Mouse (Mus musculus) megakaryocyte, embryonic 14.5 days (primary cell): ENCODE measurements at regions not wholly inside any gene's neighbourhood (a gene's known extent, or its start where the extent isn't known, plus 50 kb on each side); places are given as distances from the start of the nearest gene placed in this dataset.

Experiments used
- H3K27me3 ChIP-seq: replicated peaks from 2 replicates; pipeline ENCODE3; 2012; ENCODE audit warnings: inconsistent platforms
- H3K36me3 ChIP-seq: replicated peaks from 2 replicates; pipeline ENCODE3; 2012; ENCODE audit warnings: low read length, inconsistent platforms, mixed read lengths
- H3K4me1 ChIP-seq: 2 replicates; pipeline ENCODE4 v1.6.1; 2012; ENCODE audit warnings: inconsistent platforms
- H3K4me3 ChIP-seq: replicated peaks from 2 replicates; pipeline ENCODE3; 2012; ENCODE audit warnings: moderate library complexity, mild to moderate bottlenecking, inconsistent platforms
- H3K9me3 ChIP-seq: 2 replicates; pipeline ENCODE4 v1.6.1; 2012; ENCODE audit warnings: inconsistent platforms
- FLI1 ChIP-seq: IDR thresholded peaks from 2 replicates; pipeline ENCODE4 v1.6.1; 2012; ENCODE audit warnings: low read length, inconsistent platforms, mixed read lengths
- GATA1 ChIP-seq: IDR thresholded peaks from 3 replicates; pipeline ENCODE4 v1.6.1; 2012; ENCODE audit warnings: mixed read lengths, low read length, inconsistent platforms, borderline replicate concordance

DNA sequence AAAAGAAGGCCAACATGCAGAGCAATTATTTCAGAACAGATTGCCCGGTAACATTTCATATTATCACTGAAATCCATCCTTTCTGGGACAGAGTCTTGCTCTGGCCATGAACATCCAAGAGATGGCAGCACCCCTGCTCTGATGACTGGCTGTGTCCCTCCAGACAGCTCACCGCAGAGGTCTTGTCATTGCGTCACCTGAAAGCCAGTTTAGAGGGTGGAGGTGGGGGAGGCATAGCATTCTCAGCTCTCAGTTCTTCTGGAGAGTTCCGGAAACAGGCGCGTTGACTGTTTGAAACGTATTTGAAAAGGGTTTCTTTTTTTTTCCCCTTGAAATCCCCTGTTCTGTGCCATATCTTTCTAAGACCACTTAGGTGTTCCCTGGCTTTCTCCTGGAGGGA, 145.7 kb upstream of the Pgrmc2 start:
- Histone ChIP-seq H3K9me3 (0 out of 2 replicates have a peak, but pooled peaks cover 4% of the 10 kb centered on the region), H3K4me3 (no peak overlapping the region), H3K27me3 (no peaks in the 10 kb centered on the region), H3K36me3 (no peaks in the 10 kb centered on the region), H3K4me1 (no peaks in the 10 kb centered on the region)
- no peak for TF ChIP-seq GATA1
- no peak for TF ChIP-seq FLI1

GRCm38 (mm10) chr3:41220746-41221145, 137.9 kb upstream of the Pgrmc2 start:
- no peaks in the 10 kb centered on the region for H3K27me3 ChIP-seq
- no peaks in the 10 kb centered on the region for H3K4me1 ChIP-seq
- no peak overlapping the region for H3K4me3 ChIP-seq

GRCm38 (mm10) chr3:41217770-41218169, 134.9 kb upstream of the Pgrmc2 start:
- TF ChIP-seq FLI1 = no peak
- TF ChIP-seq GATA1 = no peak
- Histone ChIP-seq H3K27me3 (no peaks in the 10 kb centered on the region), H3K9me3 (no peaks in the 10 kb centered on the region; the same call in 1 of the 2 replicates)

More at GRCm38 (mm10) chr3:41220746-41221145, 137.9 kb upstream of the Pgrmc2 start:
- Histone ChIP-seq H3K36me3 (no peaks in the 10 kb centered on the region), H3K9me3 (peaks cover 7% of the 10 kb centered on the region; the same call in 1 of the 2 replicates)
- no peak for TF ChIP-seq FLI1
- TF ChIP-seq GATA1 = no peak

DNA sequence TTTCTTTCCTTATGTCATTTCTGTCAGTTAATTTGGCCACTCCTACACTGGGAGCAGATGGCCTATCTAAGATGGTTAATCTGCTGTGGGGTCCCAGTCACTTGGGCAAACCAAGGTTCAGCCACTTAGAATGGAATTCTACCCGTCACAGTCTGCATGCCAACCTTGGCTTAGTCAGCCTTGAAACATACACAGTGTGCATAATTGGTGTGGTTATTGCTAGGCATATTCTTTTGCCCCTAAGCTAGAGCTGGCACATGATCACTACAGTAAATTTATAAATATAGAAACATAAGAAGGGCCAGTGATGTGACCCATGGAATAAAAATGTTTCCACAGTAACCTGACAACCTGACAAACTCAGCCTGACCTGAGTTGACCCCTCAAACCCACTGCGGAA, 130.7 kb upstream of the Pgrmc2 start:
- no peaks in the 10 kb centered on the region for H3K36me3 ChIP-seq
- H3K9me3 ChIP-seq = no peaks in the 10 kb centered on the region; the same call in 1 of the 2 replicates
- no peak overlapping the region for H3K4me3 ChIP-seq
- H3K27me3 ChIP-seq = no peaks in the 10 kb centered on the region
- TF ChIP-seq GATA1 (no peak), FLI1 (no peak)
- H3K4me1 ChIP-seq = no peaks in the 10 kb centered on the region

More at GRCm38 (mm10) chr3:41217770-41218169, 134.9 kb upstream of the Pgrmc2 start:
- Histone ChIP-seq H3K4me3 (no peak overlapping the region), H3K4me1 (no peaks in the 10 kb centered on the region), H3K36me3 (no peaks in the 10 kb centered on the region)

- H3K4me1 ChIP-seq = no peaks in the 10 kb centered on the region
- TF ChIP-seq GATA1 (no peak), FLI1 (no peak)
- no peaks in the 10 kb centered on the region for H3K27me3 ChIP-seq
- no peak overlapping the region for H3K4me3 ChIP-seq
- H3K9me3 ChIP-seq = no peaks in the 10 kb centered on the region; the same call in 1 of the 2 replicates
- H3K36me3 ChIP-seq = no peaks in the 10 kb centered on the region
These were observed 127.5 kb upstream of the Pgrmc2 start for GRCm38 (mm10) chr3:41210333-41210732.

- Histone ChIP-seq H3K9me3 (no peaks in the 10 kb centered on the region), H3K36me3 (no peaks in the 10 kb centered on the region), H3K4me1 (no peaks in the 10 kb centered on the region), H3K27me3 (no peaks in the 10 kb centered on the region), H3K4me3 (no peak overlapping the region)
- TF ChIP-seq GATA1 (no peak), FLI1 (no peak)
These were observed 120.0 kb upstream of the Pgrmc2 start for GRCm38 (mm10) chr3:41202895-41203294.

DNA sequence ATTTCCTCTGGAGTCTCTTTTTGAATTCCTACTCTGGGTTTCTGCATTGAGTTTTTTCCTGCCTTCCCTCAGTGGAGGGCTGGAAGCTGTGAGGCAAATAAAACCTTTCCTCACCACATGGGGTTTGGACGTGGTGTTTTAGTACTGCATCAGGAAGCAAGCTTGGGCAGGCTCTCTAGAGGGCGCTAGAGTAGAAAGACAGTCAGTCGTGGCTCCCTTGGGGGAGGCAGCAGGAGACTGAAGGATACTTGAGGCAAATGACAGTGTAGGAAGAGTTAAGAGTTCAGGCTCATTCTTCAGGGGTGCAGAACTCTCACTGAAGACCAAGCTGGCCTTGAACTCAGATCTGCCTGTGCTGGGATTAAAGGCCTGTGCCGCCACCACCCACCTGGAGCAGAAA, 118.9 kb upstream of the Pgrmc2 start:
- no peak overlapping the region for H3K4me3 ChIP-seq
- no peaks in the 10 kb centered on the region for H3K36me3 ChIP-seq
- TF ChIP-seq GATA1 (no peak), FLI1 (no peak)
- H3K4me1 ChIP-seq = no peaks in the 10 kb centered on the region
- no peaks in the 10 kb centered on the region for H3K27me3 ChIP-seq
- H3K9me3 ChIP-seq = no peaks in the 10 kb centered on the region

DNA sequence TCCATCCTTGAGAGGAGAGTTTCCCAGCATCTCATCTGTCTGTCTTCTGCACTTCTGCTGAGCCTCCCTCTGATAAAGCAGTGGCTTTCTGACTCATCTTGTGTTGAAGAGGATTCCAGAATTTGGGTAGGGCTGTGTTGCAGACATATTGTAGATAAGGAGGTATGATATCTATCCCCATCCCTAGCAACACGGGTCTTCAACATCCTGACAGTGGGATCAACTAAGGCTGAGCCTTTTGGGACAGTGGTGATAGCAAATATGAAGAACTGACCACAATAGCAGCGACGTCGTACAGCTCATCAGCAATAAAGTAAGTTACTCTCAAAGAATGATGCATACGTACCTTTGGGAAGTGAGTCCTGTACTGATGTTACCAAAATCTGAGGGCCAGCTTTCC, 117.2 kb upstream of the Pgrmc2 start:
- Histone ChIP-seq H3K9me3 (no peaks in the 10 kb centered on the region), H3K4me1 (no peaks in the 10 kb centered on the region), H3K4me3 (no peak overlapping the region), H3K27me3 (peaks cover 4% of the 10 kb centered on the region), H3K36me3 (no peaks in the 10 kb centered on the region)
- TF ChIP-seq GATA1 (no peak), FLI1 (no peak)

GRCm38 (mm10) chr3:41198216-41198976, 115.5 kb upstream of the Pgrmc2 start:
- H3K4me1 ChIP-seq = no peaks in the 10 kb centered on the region
- TF ChIP-seq FLI1 (no peak), GATA1 (no peak)
- no peak overlapping the region for H3K4me3 ChIP-seq
- H3K9me3 ChIP-seq = no peaks in the 10 kb centered on the region
- no peaks in the 10 kb centered on the region for H3K36me3 ChIP-seq
- peaks cover 4% of the 10 kb centered on the region for H3K27me3 ChIP-seq

- Histone ChIP-seq H3K4me3 (no peak overlapping the region), H3K4me1 (no peaks in the 10 kb centered on the region), H3K9me3 (peaks cover 4% of the 10 kb centered on the region), H3K27me3 (peaks cover 4% of the 10 kb centered on the region), H3K36me3 (no peaks in the 10 kb centered on the region)
- TF ChIP-seq GATA1 (no peak), FLI1 (no peak)
These were observed 112.5 kb upstream of the Pgrmc2 start for GRCm38 (mm10) chr3:41195113-41195975.
